Mouse (Mus musculus) brain, embryonic 14.5 days (tissue): ENCODE measurements around the gene Krtcap3.

Experiments
- CTCF ChIP-seq: fragments of 200-500 bp; IDR thresholded peaks from 2 replicates; pipeline ENCODE4 v1.5.1; 2012; ENCODE audit warnings: inconsistent platforms, mild to moderate bottlenecking, moderate library complexity, borderline replicate concordance; ENCODE audit not compliant: insufficient read depth, insufficient read length; ENCODE audit errors: extremely low read depth
- POLR2A ChIP-seq: fragments of 200-500 bp; IDR thresholded peaks from 2 replicates; pipeline ENCODE4 v1.6.1; 2012; ENCODE audit warnings: mild to moderate bottlenecking, inconsistent platforms, borderline replicate concordance; ENCODE audit not compliant: poor library complexity, insufficient read depth, insufficient read length, severe bottlenecking; ENCODE audit errors: extremely low read depth

GRCm38 (mm10) chr5:31253806-31254205, 2.3 kb downstream of the Krtcap3 start:
- no peak for TF ChIP-seq CTCF
- TF ChIP-seq POLR2A = no peak
